Mouse (Mus musculus) heart, adult 2 months (tissue): ENCODE results near the gene Rps6kc1.

ENCODE experiments used
- CTCF ChIP-seq: fragments of 200-600 bp; IDR thresholded peaks from 2 replicates; pipeline ENCODE4 v1.8.1; 2022; ENCODE audit warnings: antibody characterized with exemption, mild to moderate bottlenecking, moderate library complexity
- EP300 ChIP-seq: fragments of 200-500 bp; IDR thresholded peaks from 2 replicates; pipeline ENCODE4 v1.6.1; 2011; ENCODE audit warnings: low read depth, low read length, control low read depth; ENCODE audit not compliant: insufficient read depth
- POLR2A ChIP-seq: fragments of 200-500 bp; IDR thresholded peaks from 2 replicates; pipeline ENCODE4 v1.6.1; 2011; ENCODE audit warnings: mild to moderate bottlenecking, low read depth, low read length, control low read depth; ENCODE audit not compliant: insufficient read depth

DNA sequence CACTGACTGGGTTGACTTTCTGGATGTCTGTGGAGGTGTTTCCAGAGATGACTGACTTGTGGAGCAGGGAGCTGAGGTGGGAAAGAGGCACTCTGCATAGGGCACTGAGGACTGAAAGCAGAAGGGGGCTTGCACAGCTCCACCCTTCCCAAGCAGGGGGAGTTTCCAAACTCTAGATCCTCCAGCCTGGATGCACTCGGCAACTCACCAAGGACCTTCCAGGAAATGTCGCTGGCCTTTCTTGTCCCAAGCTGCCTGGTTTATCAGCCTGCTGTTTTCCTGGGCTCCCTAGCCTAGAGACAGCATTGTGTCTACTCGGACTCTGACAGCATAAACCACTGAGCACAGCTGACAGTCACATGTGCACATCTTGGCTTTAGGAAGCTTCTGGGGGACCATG, 64.6 kb downstream of the Rps6kc1 start:
- TF ChIP-seq CTCF (no peak), POLR2A (no peak), EP300 (no peak)
